Mouse (Mus musculus) mature B cell (primary cell): ENCODE measurements around the gene Olfr1413.

Experiments used
- in situ Hi-C: fragments of 300-500 bp; cut with MboI; formaldehyde crosslinking; loops from 2 replicates; pipeline ENCODE4 v1.14.3; 2019

Olfr1413 gene

DNA sequence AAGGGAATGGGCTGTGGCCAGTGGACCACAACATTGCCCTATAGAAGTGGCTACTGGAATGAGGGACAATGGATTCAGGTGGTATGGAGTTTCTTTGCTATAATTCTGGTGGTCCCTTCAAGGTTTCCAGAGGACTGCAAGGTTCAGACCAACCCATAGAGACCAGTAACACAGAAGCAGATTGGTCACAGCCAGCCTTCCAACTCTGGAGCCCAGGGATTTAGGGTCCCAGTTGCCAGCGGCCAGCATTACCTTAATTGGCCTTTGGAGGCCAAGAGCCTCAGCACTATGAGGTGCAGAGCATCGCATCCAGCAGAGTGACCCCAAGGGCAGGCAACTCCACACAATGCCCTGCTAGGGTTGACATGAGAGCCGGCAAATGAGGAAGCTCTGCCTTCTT lies at the start of gene Olfr1413:
Olfr1413 (plus strand) TSS at position 301 of the 400 bp plus-strand sequence.
- in situ Hi-C loops: no loop called here

GRCm38 (mm10) chr1:92521376-92521775 lies 49.7 kb upstream of the Olfr1413 start:
- in situ Hi-C loops: no loop called here

- in situ Hi-C loops: no loop called here
Measured at GRCm38 (mm10) chr1:92523764-92524163, 47.4 kb upstream of the Olfr1413 start.

- in situ Hi-C loops: no loop called here
Measured at GRCm38 (mm10) chr1:92536972-92537371, 34.1 kb upstream of the Olfr1413 start.

GRCm38 (mm10) chr1:92539071-92539470 lies 32.1 kb upstream of the Olfr1413 start:
- in situ Hi-C loops: no loop called here

GRCm38 (mm10) chr1:92545929-92546328 lies 25.2 kb upstream of the Olfr1413 start:
- in situ Hi-C loops: no loop called here

GRCm38 (mm10) chr1:92585479-92585878 lies 14.4 kb downstream of the Olfr1413 start, which contains the start of gene Olfr1412:
Gene Olfr1412, plus strand, starts transcription at chr1:92585779.
- in situ Hi-C loops: no loop called here

GRCm38 (mm10) chr1:92594111-92594510 lies 23.0 kb downstream of the Olfr1413 start, which contains the start of gene Olfr1411:
Gene Olfr1411, plus strand, starts transcription at chr1:92594411.
- in situ Hi-C loops: no loop called here

GRCm38 (mm10) chr1:92596019-92596418 lies 24.9 kb downstream of the Olfr1413 start:
- in situ Hi-C loops: no loop called here

- in situ Hi-C loops: loop anchor here (25.0 kb wide), 1 partner anchor 693 kb away; no protein-coding TSS in a partner anchor
Measured at GRCm38 (mm10) chr1:92605482-92605881, 34.4 kb downstream of the Olfr1413 start, which contains the start of gene Olfr1410. Gene Olfr1410, plus strand, starts transcription at chr1:92605782.

DNA sequence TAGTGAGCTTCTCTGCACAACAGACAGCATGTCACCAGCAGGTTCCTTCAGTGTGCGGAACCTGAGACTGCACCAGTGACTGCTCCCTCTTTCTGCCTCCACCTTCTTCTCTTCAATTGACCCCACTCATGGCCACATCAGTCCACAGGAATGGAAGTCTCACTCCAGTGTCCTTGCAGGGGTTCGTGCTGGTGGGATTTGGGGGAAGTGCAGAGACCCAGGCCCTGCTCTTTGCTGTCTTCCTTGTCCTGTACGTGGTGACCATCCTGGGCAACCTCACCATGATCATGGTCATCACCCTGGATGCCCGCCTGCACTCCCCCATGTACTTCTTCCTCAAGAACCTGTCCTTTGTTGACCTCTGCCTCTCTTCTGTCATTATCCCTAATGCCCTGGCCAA lies 36.6 kb downstream of the Olfr1413 start:
- in situ Hi-C loops: loop anchor here (25.0 kb wide), 1 partner anchor 695 kb away; no protein-coding TSS in a partner anchor

- in situ Hi-C loops: loop anchor here (25.0 kb wide), 1 partner anchor 699 kb away; no protein-coding TSS in a partner anchor
Measured at GRCm38 (mm10) chr1:92611008-92611407, 39.9 kb downstream of the Olfr1413 start.

DNA sequence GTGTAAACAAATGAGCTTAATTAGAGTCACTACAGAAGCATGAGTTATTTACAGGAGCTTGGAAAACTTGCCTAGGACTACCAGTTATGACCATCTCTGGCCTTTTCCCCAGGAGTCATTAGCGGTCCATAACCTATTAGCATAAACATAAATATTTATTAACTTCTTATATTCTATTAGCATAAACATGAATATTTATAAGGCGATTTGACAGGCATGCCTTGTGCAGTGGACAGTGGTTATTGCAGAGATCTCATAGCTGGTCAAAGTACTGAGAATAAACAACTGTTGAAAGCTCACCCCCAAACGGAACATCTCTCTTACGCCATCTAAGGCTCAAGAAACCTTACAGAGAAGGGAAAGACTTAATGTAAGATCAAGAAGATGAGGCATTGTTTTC lies 42.1 kb downstream of the Olfr1413 start:
- in situ Hi-C loops: loop anchor here (25.0 kb wide), 1 partner anchor 701 kb away; no protein-coding TSS in a partner anchor

- in situ Hi-C loops: loop anchor here (25.0 kb wide), 1 partner anchor 702 kb away; no protein-coding TSS in a partner anchor
Measured at GRCm38 (mm10) chr1:92614516-92614915, 43.4 kb downstream of the Olfr1413 start.

- in situ Hi-C loops: loop anchor here (25.0 kb wide), 1 partner anchor 704 kb away; no protein-coding TSS in a partner anchor
Measured at GRCm38 (mm10) chr1:92616046-92616445, 44.9 kb downstream of the Olfr1413 start.

- in situ Hi-C loops: loop anchor here (25.0 kb wide), 1 partner anchor 705 kb away; no protein-coding TSS in a partner anchor
Measured at GRCm38 (mm10) chr1:92617488-92617887, 46.4 kb downstream of the Olfr1413 start, which contains the start of gene Olfr12. Gene Olfr12, plus strand, starts transcription at chr1:92617788.

- in situ Hi-C loops: loop anchor here (25.0 kb wide), 1 partner anchor 706 kb away; no protein-coding TSS in a partner anchor
Measured at GRCm38 (mm10) chr1:92618360-92618759, 47.2 kb downstream of the Olfr1413 start.
